Mouse (Mus musculus): ENCODE data around the gene Dpysl4.

- no peak for TF ChIP-seq CTCF (IDR thresholded peaks at IDR 0.05; ENCODE audit: extremely low read depth, insufficient read length, insufficient replicate concordance, low read depth, low read length)
- TF ChIP-seq POLR2A (IDR thresholded peaks at IDR 0.05; ENCODE audit: low read depth, low read length): no peak
These were observed 7.3 kb downstream of the Dpysl4 start for GRCm38 (mm10) chr7:139093124-139093523.
